Mouse (Mus musculus): Measurements from ENCODE around the gene Pex19.

Gene Pex19

DNA sequence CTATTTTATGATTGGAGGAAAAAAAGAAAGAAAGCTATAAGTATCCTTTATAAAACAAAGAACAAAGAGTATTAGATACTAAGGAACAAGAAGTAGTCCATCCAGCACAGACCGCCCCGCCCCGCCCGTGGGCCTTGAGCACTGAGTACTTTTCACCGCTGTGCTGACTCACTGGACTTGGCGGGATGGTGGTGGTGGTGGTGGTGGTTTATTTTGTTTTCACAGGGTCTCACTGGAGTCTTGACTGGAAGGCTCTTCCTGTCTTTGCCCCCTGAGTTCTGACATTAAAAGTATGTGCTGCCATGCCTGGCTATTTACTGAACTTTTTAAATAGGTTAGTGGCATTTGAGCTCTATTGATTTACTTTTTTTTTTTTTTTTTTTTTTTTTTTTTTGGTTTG is 56.5 kb downstream of the Pex19 start:
- DNase-seq (ENCODE audit: low spot score): no peak

- no peak for DNase-seq (ENCODE audit: low spot score)
Measured at GRCm38 (mm10) chr1:172183915-172184314, 57.4 kb downstream of the Pex19 start.

Data from MN1 (cell line).